Mouse (Mus musculus) myocyte (in vitro differentiated cells): ENCODE results near the gene 8030411F24Rik. TPM values are rescaled to one million over a fixed set of nuclear protein-coding genes. Genes with fewer than 3 reads are reported as not detected.

Experiments
- H3K27me3 ChIP-seq: one replicate; pipeline ENCODE4 v1.6.1; 2011; ENCODE audit not compliant: control insufficient read depth, insufficient read depth, insufficient read length
- H3K36me3 ChIP-seq: one replicate; pipeline ENCODE4 v1.6.1; 2011; ENCODE audit not compliant: control insufficient read depth, insufficient read depth
- H3K4me2 ChIP-seq: one replicate; pipeline ENCODE4 v1.6.1; 2011; ENCODE audit warnings: low read depth, control low read depth
- H3K4me3 ChIP-seq: one replicate; pipeline ENCODE4 v1.5.1; 2011; ENCODE audit warnings: mild to moderate bottlenecking, control low read depth, moderate library complexity
- H3K79me2 ChIP-seq: one replicate; pipeline ENCODE4 v1.6.1; 2011; ENCODE audit not compliant: control insufficient read depth, insufficient read depth
- H3ac ChIP-seq: one replicate; pipeline ENCODE4 v1.6.1; 2011; ENCODE audit not compliant: control insufficient read depth, insufficient read length
- CEBPB ChIP-seq: IDR thresholded peaks from 2 replicates; pipeline ENCODE4 v1.6.1; 2011; ENCODE audit warnings: mild to moderate bottlenecking, moderate library complexity; ENCODE audit not compliant: poor library complexity, insufficient read depth, severe bottlenecking
- E2F4 ChIP-seq: IDR thresholded peaks from one replicate; pipeline ENCODE4 v1.6.1; 2011; ENCODE audit warnings: mild to moderate bottlenecking, control low read depth, moderate library complexity; ENCODE audit not compliant: insufficient read depth
- MAX ChIP-seq: IDR thresholded peaks from one replicate; pipeline ENCODE4 v1.6.1; 2011; ENCODE audit warnings: low read depth, mild to moderate bottlenecking, control low read depth
- MYOD1 ChIP-seq, 3 experiments: IDR thresholded peaks; one replicate each; pipeline ENCODE4 v1.6.1; 2011; ENCODE audit warnings: control low read depth in 2 of 3, low read depth in 2 of 3, mild to moderate bottlenecking in 2 of 3, moderate library complexity in 1 of 3; ENCODE audit not compliant: insufficient read length in 2 of 3, control insufficient read depth in 1 of 3
- MYOG ChIP-seq, 3 experiments: IDR thresholded peaks; one replicate each; pipeline ENCODE4 v1.6.1; 2011; ENCODE audit warnings: control low read depth in 2 of 3, low read depth in 2 of 3, mild to moderate bottlenecking in 2 of 3; ENCODE audit not compliant: insufficient read length in 2 of 3, control insufficient read depth in 1 of 3, insufficient read depth in 1 of 3
- POLR2A ChIP-seq: IDR thresholded peaks from one replicate; pipeline ENCODE4 v1.6.1; 2011; ENCODE audit warnings: low read depth, mild to moderate bottlenecking, control low read depth, moderate library complexity; ENCODE audit not compliant: insufficient read length
- POLR2AphosphoS2 ChIP-seq: IDR thresholded peaks from one replicate; pipeline ENCODE4 v1.6.1; 2011; ENCODE audit warnings: low read depth, control low read depth; ENCODE audit not compliant: insufficient read length
- REST ChIP-seq: IDR thresholded peaks from one replicate; pipeline ENCODE4 v1.6.1; 2011; ENCODE audit warnings: mild to moderate bottlenecking, control low read depth, moderate library complexity; ENCODE audit not compliant: insufficient read depth, insufficient read length
- SRF ChIP-seq: IDR thresholded peaks from one replicate; pipeline ENCODE4 v1.6.1; 2011; ENCODE audit warnings: low read depth; ENCODE audit not compliant: control insufficient read depth, insufficient read length
- TCF12 ChIP-seq: IDR thresholded peaks from one replicate; pipeline ENCODE4 v1.6.1; 2011; ENCODE audit warnings: mild to moderate bottlenecking, control low read depth; ENCODE audit not compliant: poor library complexity, insufficient read depth, severe bottlenecking
- TCF3 ChIP-seq: IDR thresholded peaks from one replicate; pipeline ENCODE4 v1.6.1; 2011; ENCODE audit warnings: low read depth, control low read depth; ENCODE audit not compliant: insufficient read length
- USF1 ChIP-seq: IDR thresholded peaks from one replicate; pipeline ENCODE4 v1.6.1; 2011; ENCODE audit warnings: low read depth, mild to moderate bottlenecking, control low read depth, moderate library complexity
- polyA plus RNA-seq: library from polyadenylated mRNA; unstranded; fragments of >200 nt; fragmentation: generic; extraction: Trizol; gene quantifications from one replicate; pipeline ENCODE4 v1.2.1, GENCODE M21; 2012; ENCODE audit warnings: missing spikeins

Gene 8030411F24Rik
- polyA plus RNA-seq, 1 experiment: not detected

DNA sequence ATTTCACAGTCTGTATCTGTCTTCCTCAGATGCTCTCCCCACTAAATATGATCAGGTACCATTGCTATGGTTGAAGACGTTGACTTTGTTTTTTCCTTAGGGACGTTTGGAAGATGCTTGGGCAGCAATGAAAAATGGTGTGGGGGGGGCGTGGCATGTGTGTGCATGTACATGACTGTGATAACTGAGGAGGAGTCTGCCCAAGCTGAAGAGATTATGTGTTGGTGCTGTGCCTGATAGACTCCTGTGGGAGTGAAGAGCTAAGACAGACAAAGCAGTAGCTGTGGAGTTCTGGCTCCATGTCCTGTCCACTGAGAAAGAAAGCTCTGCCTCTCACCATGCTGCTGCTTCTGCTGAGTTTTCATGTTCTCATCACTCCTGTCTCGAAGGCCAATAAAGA is 53.1 kb downstream of the 8030411F24Rik start, which contains the start of gene Cst9:
Cst9 (plus strand) TSS at position 236 of the 400 bp plus-strand sequence.
- Histone ChIP-seq H3ac (no peak within 1 kb of the TSS), H3K4me2 (no peak within 1 kb of the TSS)

More for the DNA sequence above, 53.1 kb downstream of the 8030411F24Rik start, which contains the start of gene Cst9:
- Histone ChIP-seq H3K27me3 (no peaks in the 10 kb centered on the region), H3K79me2 (no peaks in the 10 kb centered on the region), H3K4me3 (no peak within 1 kb of the TSS), H3K36me3 (no peaks in the 10 kb centered on the region)
- TF ChIP-seq E2F4: no peak
- no peak for TF ChIP-seq MYOD1 (IDR thresholded peaks at IDR 0.05; ENCODE audit: control insufficient read depth in 1 of 3, insufficient read length in 2 of 3, low read depth in 2 of 3)
- TF ChIP-seq USF1: no peak
- no peak for TF ChIP-seq MAX
- TF ChIP-seq TCF3: no peak
- no peak for TF ChIP-seq REST
- TF ChIP-seq CEBPB: no peak
- no peak for TF ChIP-seq POLR2AphosphoS2
- no peak for TF ChIP-seq TCF12
- no peak for TF ChIP-seq MYOG (IDR thresholded peaks at IDR 0.05; ENCODE audit: control insufficient read depth in 1 of 3, insufficient read depth in 1 of 3, insufficient read length in 2 of 3, low read depth in 2 of 3)
- TF ChIP-seq SRF: no peak
- TF ChIP-seq POLR2A: no peak

Other genes starting within 250 kb of the 8030411F24Rik start
- gene Nxt1, start 109.4 kb upstream of the 8030411F24Rik start, polyA plus RNA-seq: 36.8 TPM
- 12.7 TPM for gene Gzf1, start 101.0 kb upstream of the 8030411F24Rik start, polyA plus RNA-seq
- 2.3 TPM for gene Napb, start 49.5 kb upstream of the 8030411F24Rik start, polyA plus RNA-seq
- 0.07 TPM for gene Cstl1, start 31.7 kb upstream of the 8030411F24Rik start, polyA plus RNA-seq
- gene Cst11, start 10.5 kb upstream of the 8030411F24Rik start, polyA plus RNA-seq: not detected
- not detected for gene Cst12, start 7.4 kb downstream of the 8030411F24Rik start, polyA plus RNA-seq
- not detected for gene Cst8, start 16.8 kb downstream of the 8030411F24Rik start, polyA plus RNA-seq
- not detected for gene Cst13, start 38.1 kb downstream of the 8030411F24Rik start, polyA plus RNA-seq
- not detected for gene Cst9, start 53.1 kb downstream of the 8030411F24Rik start, polyA plus RNA-seq
- gene 9230104L09Rik, start 83.0 kb downstream of the 8030411F24Rik start, polyA plus RNA-seq: not detected
- 646 TPM for gene Cst3, start 93.7 kb downstream of the 8030411F24Rik start, polyA plus RNA-seq
- not detected for gene Gm1330, start 221.2 kb downstream of the 8030411F24Rik start, polyA plus RNA-seq
- gene Gm10750, start 235.2 kb downstream of the 8030411F24Rik start, polyA plus RNA-seq: not detected